Mouse (Mus musculus): Measurements from ENCODE around the gene Ssu2. TPM values are rescaled to one million over a fixed set of nuclear protein-coding genes. Genes with fewer than 3 reads are reported as not detected.
A peak's percentile ranks its signal among the peaks of the same experiment; 100 is the strongest.

The Ssu2 gene
- 0.46 and 0.61 TPM in 2 replicates for polyA plus RNA-seq (2012; rRNA removed)

DNA sequence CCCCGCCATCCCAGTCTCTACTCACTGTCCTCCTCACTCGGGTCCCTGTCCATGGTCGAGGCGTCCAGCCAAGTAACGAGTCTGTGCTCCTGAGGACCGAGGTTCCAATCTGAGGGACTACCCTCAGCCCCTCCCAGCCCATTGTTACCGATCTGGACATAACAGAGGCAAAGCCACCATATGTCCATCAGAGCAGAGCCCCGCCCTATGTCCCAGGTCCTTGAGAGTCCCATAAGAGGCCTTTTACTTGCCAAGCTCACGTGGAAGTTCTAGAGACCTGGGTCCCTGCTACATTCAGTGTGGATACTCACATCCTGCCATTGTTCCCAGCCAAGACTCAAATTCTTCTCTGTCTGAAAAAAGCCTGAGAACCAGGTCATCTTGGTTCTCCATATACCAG, at the start of gene Ssu2:
TSS of gene Ssu2 (minus strand) at position 77 of the 400 bp plus-strand sequence.
- no peak for DNase-seq (ENCODE audit: extremely low spot score in 1 of 2, low spot score in 1 of 2)

DNA sequence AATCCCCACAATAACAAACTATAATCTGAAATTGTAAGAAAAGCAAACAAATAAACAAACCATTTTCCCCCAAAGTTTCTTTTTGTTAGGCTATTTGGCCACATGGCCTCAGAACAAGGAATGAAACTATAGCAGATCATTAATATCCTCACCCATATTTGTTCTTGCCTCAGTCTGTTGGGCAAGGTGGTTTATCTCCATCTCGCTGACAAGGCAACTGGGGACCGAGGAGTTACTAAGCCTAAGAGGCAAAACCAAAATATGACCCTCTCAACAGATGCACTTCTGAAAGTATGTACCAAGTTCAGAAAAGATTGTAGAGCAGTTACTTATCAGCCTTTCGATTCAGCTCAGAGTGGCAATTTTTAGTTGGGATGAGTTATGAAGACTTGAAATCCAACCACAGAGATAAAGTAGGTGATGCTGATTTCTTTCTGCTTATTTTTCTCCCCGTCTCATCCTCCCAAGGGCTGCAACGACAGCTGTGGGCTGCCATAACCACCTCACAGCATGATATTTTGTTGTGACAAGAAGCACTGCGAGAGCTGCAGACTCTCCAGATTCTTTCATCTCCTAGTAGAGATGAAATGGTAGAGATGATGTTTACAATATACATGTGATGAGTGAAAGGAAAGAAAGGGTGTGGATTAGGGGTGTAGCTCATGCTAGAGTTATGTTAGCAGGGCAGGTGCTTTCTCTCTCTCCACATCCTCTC, 38.4 kb upstream of the Ssu2 start:
- DNase-seq (ENCODE audit: extremely low spot score in 1 of 2, low spot score in 1 of 2), result peak in 1 of 2 experiments; percentile 23

DNA sequence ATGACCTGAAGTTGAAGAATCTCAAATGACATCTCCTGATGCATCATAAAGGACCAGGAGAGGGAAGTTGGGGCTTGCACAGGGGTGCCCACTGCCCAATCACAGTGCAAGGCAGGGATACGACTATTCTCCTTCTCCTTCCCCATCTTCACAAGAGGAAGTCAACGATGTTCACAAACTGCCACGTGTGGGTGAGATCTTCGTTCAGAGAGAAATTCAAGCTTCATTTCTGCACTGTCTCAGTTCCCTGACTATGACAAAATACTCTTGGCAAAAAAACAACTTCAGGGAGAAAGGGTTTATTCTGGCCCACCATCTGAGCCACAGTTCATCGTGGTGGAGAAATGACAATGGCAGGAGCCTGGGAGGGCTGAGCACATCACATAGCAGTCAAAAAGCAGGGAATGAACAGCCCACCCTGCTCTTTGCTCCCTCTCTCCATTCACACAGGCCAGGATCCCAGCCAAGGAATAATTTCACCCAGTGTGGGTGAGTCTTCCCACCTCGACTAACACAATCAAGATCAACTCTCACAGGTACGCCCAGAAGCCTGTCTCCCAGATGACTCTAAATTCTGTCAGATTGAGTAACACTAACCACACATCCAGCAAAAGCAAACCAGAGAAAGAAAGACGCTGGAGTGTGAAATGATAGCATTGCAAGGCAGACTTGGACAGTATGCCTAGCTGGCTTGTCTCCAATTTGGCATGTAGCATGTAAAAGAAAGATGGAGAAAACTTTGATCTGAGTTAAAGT, 36.1 kb upstream of the Ssu2 start:
- peak; percentile 46 to 72 for DNase-seq (ENCODE audit: extremely low spot score in 1 of 2, low spot score in 1 of 2)

DNA sequence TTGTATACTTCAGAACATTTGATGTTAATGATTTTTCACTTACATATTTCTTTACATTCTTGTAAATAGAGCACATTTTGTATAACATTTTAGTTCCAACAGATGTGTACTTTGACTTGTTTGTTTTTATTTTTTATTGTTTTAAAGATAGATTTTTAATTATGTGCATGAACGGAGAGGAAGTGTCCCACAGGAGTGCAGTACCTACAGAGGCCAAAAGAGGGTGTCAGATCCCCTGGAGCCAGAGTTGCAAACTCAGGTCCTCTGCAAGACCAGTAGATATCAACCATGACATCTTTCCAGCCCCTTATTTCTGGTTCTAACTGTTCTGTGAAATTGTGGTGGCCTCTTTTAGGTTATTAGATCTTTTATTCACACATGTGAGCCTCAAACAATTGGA, 33.1 kb upstream of the Ssu2 start:
- DNase-seq (ENCODE audit: extremely low spot score in 1 of 2, low spot score in 1 of 2), result no peak

DNA sequence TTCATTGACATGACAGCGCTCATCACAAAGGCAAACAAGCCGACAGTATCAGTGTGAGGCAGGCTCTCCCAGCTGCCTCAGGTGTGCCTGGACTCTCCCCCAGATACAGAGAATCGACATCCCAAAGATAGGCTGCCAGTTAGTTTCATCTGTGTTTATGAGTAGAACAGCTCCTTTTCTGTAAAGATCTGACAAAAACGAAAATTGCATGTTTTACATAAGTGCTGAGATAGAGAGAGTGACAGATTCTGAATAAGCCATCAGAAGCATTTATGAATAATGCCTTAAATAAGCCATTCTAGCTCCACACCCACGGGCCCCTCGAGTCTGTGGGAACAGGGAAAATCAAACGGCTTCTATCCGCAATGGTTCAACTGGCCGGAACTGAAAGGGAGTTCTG, 31.5 kb upstream of the Ssu2 start:
- DNase-seq (ENCODE audit: extremely low spot score in 1 of 2, low spot score in 1 of 2), result peak in 1 of 2 experiments; percentile 48

DNA sequence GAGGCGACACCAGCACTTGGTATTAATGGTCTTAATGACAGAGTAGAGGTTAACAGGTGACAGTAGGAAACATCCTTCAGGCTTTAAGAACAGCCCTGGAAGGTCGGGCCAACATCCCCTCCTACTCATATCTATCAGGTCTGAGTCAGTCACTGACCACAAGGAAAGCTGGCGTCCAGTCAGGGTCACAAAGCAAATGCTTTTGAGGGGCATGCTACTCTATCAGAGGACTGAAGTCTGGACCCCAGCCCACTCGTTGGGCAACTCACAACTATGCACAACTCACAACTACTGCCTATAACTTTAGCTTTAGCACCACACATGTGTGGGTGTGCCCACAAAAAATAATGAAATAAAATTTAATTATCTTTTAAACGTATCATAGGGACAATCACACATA, 16.3 kb upstream of the Ssu2 start:
- DNase-seq (ENCODE audit: extremely low spot score in 1 of 2, low spot score in 1 of 2), result no peak

DNA sequence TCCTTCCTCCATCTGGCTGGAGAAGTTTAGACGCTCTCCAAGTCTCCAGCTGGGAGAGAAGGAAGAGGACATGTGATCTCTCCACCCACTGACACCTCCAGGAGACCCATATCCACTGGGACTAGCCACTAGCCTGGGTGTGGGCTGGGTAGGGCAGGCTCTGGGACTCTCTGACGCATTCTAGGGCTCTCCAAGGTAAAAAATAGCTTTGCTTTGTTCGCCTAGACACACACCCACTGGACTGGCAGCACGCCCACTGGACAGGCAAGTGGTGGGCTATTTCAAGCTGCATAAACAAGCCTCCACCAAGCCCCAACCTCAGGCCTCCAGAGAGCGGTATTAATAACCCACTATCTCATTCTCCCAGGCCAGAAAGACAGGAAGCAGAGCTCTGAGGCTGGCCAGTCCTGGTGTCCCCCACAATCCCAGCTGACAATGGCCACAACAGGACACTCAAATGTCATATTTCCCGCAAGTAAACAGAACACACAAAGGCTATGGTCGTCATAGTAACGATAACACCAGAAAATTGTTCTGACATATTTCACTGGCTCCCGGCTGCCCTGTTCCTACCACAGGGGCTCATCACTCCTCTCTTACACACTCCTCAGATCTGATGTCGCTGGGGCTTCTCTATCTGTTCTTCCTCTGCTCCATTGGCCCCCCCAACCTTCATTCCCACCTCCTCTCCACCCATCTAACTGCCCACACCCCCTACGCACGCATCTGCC, 14.3 kb upstream of the Ssu2 start:
- peak; percentile 69 to 84 for DNase-seq (ENCODE audit: extremely low spot score in 1 of 2, low spot score in 1 of 2)

DNA sequence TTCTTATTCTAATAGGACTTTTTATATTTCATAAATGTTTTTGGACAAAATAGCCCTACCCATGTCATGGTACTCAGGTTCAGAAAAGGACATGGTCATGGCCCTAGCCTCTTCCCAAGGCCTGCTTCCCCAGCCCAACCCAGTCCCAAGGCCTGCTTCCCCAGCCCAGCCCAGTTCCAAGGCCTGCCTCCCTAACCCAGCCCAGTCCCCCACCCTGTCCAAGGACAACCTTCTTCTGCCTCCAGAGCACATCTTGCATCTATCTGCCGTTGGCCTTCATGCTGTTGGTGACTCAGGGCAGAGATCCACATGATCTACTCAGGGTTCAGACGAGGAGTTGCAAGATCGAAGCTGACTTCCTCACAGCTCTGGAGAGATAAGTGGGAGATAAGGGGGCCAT, 9.5 kb upstream of the Ssu2 start:
- DNase-seq (ENCODE audit: extremely low spot score in 1 of 2, low spot score in 1 of 2), result no peak

DNA sequence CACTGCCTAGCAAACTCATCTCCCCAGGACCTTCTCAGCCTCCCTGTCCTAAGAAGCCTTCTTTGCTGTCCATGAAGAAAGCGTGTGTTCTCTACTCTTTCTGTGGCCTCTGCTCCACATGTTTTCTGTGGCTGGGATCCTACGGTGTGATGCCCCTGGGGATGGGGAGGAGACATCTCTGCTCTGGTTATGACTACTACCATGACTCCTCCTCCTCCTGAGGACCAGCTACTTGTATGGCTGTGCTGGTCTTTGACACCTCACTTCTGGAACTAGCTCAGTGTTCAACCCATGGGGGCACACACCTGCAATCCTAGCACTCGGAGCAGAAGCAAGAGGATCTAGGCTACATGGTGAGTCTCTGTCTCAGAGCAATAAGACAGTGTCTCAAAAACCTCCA, 8.5 kb upstream of the Ssu2 start:
- DNase-seq (ENCODE audit: extremely low spot score in 1 of 2, low spot score in 1 of 2), result no peak

DNA sequence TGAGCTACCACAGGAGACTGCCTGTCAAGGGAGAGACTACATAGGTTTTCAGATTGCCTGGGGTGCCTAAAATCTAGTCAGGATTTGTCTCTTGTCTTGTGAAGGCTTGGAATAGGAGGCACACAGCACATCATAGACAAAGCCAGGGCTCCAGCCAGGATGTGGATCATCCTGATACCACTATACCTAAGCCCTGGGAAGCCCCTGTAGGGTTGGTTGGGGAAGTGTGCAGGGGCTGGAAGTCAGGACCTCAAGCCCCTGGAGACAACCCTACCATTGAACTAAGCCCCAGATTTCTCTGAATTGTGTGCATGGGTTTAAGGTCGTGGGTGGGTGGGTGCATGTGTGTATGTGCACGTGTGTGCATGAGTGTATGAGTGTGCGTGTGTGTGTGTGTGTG, 562 bp upstream of the Ssu2 start:
- no peak for DNase-seq (ENCODE audit: extremely low spot score in 1 of 2, low spot score in 1 of 2)

DNA sequence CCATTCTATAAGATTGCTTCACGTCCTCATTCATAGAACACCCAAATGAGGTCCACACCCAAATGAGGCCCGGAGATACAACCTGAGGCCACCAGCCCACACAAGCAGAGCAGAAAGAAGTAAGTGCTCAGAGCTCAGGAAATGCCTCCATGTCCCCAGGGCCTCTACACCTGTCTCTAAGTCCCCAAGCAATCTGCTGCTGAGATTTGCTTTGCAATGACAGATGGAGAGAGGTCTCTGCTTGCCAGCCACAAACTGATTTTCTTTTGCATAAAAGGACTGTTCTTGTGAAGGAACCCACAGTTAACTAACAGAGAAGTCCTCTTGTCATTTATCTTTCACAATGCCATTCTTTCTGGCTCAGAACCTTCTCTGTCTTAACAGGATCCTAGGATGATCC, 1.6 kb downstream of the Ssu2 start:
- DNase-seq (ENCODE audit: extremely low spot score in 1 of 2, low spot score in 1 of 2), result peak in 1 of 2 experiments; percentile 15

DNA sequence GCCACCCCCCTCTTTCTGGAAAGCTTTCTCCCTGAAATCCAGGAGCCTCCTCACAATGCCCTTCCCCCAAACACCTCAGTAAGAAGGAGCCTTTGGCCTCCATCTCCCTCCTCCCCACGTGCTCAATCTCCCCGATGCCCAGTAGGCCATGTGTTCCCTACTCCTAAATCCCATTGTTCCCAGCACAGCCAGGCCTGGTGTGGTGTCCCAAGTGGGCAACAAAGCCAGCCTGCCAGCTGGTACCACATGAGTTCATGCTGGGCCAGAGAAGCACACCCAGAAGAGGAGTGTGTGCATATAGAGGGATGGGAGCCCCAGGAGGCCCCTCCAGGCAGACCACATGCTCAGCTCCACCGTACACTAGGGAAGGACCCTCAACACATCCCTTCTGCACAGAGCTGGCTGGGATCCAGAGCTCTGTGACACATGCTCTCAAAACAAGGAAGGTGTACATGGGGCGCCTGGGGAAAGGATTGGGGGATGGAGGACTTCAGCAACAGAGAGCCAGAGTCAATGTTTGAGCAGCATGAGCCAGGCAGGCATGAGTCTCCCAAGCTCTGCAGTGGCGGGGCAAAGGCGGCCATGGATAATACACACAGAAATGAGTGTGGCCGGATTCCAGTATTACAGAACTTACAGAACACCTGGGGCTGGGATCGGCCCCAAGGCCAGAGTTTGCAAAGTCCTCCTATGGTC, 4.7 kb downstream of the Ssu2 start:
- DNase-seq (ENCODE audit: extremely low spot score in 1 of 2, low spot score in 1 of 2), result no peak

DNA sequence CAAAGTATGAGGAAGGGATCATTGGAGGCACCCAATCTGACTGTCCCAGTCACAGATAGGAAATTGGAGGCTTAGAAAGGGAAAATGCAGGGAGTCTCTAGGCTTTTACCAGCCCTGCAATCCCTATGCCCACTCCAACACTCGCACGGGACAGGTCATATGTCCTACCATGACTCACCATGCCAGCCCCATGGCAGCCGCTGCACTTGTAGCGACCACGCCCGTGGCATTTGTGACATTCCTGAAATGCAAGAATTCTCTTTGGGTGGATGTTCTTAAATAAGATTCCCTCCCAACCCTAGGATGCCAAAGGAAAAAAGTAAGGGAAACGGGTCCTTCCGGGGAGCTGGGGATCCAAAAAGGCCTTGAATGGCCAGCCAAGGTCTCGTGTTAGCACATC, 8.8 kb downstream of the Ssu2 start:
- no peak for DNase-seq (ENCODE audit: extremely low spot score in 1 of 2, low spot score in 1 of 2)

DNA sequence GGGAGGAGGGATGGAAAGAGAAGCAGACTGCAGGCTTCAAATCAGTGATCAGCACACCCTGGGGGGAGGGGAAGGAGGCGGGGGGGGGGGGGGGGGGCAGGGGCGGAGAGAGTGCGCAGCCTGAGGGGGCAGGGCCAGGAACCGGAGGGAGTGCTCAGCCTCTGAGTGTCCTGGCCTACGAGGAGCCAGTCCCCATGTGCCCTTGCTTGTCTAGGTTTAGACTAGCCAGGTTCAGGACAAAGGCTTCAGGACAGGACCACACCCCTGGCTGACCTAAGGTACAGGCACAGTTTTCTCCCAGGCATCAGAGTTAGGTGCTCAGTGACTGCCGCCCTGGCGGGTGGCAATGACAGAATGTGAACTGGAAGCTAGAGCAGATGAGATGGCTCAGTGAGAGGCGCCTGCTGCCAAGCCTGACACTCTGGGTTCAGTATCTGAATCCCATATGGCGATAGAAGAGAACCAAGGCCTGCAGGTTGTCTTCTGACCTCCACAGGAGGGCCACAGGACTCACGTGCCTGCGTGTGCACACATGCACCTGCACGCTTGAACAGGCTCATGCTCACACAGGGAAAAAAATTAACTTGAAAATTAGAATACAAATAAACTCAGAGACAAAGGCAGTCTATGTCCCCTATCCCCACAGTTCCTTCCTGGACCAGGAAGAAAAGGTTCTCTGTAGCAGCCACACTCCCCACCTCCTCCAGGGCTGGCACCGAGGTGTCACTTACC, 12.0 kb downstream of the Ssu2 start:
- DNase-seq (ENCODE audit: extremely low spot score in 1 of 2, low spot score in 1 of 2), result no peak

DNA sequence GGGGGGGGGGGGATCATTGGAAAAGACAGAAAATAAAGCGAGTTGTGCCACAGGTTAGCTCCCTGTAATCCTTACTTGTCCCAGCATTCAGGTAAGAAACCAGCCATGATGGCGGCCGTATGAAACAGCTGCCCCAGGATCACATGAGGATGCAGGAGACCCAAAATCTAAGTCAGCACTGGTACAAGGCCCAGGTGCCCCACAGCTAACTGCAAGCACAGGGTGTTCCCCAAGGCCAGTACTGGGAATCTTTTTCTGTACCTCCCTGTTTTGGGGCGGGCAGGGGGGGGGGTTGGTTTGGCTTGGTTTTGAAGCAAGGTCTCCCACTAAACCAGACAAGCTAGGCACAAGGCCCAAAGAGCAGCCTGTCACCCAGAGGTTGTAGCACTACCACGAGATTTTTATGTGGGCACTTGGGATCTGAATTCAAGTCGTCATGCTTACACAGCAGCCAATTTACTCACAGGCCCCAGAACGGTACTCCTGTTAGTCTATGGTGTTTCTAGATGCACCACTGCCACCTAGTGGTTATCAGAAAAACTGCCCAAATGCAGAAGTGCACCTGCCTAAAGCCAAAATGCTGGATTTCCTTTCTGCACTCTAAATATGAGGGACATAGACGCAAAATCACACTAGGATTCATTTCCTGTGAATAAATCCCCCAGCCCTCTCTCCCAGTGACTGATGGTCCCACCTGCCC, 13.8 kb downstream of the Ssu2 start:
- DNase-seq (ENCODE audit: extremely low spot score in 1 of 2, low spot score in 1 of 2), result peak in 1 of 2 experiments; percentile 70

DNA sequence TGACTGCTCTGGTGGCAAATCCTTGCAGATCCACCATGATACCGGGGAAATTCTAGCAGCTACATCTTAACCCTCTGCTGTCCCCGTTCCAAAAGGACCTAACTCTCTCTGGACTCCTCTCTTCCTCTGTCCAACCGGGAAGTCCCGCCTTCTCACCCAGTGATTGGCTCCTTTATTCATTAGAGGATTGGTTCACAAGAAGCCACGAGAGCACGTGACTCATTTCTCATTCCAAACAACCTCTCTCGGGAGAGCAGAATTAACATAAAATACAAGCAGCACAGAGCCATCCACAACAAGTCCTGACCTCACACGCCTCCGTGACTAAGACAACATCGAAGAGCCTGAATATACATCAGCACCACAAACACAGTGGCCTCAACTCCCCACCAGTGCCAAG, 22.5 kb downstream of the Ssu2 start:
- DNase-seq (ENCODE audit: extremely low spot score in 1 of 2, low spot score in 1 of 2), result no peak

DNA sequence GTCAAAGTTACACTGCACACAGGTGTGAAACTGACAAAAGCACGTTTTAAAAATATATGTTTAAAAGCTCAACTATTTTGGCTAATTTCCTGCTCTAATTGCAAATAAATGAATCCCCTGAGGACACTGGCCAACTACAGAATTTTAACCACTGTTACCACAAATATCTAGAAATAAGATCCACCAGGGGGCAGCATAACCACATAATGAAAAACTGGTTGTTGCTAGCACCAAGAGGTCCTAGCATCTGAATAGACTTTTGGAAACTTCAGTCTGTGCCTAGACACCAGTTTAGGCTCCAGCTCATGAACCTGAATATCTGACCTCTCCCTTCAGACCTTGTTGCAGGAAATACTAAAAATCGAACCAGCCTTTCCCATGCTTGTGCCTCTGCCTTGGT, 23.2 kb downstream of the Ssu2 start:
- peak in 1 of 2 experiments; percentile 86 for DNase-seq (ENCODE audit: extremely low spot score in 1 of 2, low spot score in 1 of 2)

DNA sequence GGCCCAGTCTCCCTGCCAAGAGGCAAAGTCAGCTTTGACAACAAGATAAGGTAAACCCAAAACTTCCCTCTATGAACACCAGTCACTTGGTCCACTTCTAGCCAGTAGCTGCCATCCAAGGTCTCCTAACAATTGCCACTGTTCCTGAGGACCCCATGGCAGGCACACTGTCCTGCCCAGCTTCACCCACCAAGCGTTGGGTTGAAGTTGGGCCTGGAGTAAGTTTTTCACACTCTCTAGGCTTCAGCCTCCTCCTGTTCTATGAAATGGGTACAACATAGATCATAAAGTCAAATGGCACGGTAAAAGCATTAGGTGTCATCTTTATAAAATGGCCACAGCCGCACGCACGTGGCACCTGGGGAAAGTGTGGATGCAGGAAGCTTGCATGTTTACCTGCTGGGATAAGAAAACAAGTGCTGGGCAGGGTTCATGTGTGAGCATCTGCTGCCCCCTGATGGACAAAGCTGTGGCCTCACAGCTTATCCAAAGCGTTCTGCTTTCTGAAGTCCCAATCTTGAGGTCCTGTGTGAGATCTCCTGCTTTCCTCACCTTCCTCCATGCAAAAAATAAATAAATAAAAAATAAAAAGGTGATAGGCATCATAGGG, 25.4 kb downstream of the Ssu2 start:
- peak; percentile 26 to 84 for DNase-seq (ENCODE audit: extremely low spot score in 1 of 2, low spot score in 1 of 2)

DNA sequence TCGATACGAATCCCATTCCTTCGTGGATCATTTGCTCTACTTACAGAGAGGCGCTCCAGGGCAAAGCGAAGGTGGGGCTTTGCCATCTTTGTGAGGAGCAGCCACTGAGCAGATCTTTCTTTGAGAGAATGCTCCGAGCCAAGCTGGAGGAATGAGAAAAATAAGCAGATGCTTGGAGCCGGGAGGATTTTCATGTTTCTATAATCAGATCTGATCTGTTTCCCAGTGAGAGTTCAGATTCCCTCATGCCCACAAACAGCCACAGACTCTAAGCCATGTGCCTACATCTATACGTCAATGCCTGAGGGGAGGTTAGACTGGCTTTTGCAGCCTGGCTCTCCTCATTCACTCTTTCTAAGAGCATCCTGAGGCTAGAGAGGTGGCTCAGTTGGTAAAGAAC, 27.1 kb downstream of the Ssu2 start:
- DNase-seq (ENCODE audit: extremely low spot score in 1 of 2, low spot score in 1 of 2), result peak; percentile 15 to 64
